Mouse (Mus musculus): ENCODE data around the gene Olfr1111.
"Not testable (repeated sequence)": the region's sequence is repeated elsewhere in the genome, so short reads cannot be mapped to it uniquely, and the experiment has no call there.

The Olfr1111 gene

GRCm38 (mm10) chr2:87152524-87152923 lies at the start of gene Olfr1111:
Gene Olfr1111 (minus strand): TSS chr2:87152624.
- no peak for DNase-seq (ENCODE audit: low read depth, low spot score)

GRCm38 (mm10) chr2:87187498-87187897 lies 35.1 kb upstream of the Olfr1111 start, which contains the start of gene Olfr1112:
Gene Olfr1112 (plus strand): TSS chr2:87187798.
- DNase-seq (ENCODE audit: low read depth, low spot score) = no peak

DNA sequence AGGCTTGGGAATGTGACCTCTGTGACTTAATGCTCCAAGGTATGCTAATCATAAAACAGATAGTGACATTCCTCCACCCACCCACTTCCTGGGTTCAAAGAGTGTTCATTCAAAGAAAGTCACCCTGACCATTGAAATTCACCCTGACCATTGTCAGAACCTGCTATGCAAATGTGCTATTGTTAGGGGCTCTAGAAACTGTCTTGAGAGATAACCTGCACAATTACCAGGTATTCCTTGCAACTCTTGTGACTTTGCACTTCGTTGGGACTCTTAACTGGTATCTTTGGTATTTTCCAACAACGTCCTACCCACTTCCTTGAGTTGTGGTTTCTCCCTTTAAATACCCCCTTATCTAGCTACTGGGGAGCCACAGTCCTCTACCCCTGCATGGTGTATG lies 15.3 kb upstream of the Olfr1111 start:
- not testable (repeated sequence) for DNase-seq (ENCODE audit: low read depth, low spot score)

- DNase-seq (ENCODE audit: low read depth, low spot score) = no peak
Measured at GRCm38 (mm10) chr2:87140200-87140599, 12.2 kb downstream of the Olfr1111 start, which contains the start of gene Olfr1110. Gene Olfr1110 (minus strand): TSS chr2:87140300.

- DNase-seq (ENCODE audit: low read depth, low spot score) = no peak
Measured at GRCm38 (mm10) chr2:87114467-87114866, 38.0 kb downstream of the Olfr1111 start, which contains the start of gene Olfr259. Gene Olfr259 (minus strand): TSS chr2:87114567.
